Mouse (Mus musculus): ENCODE measurements around the gene Arsb. TPM values are rescaled to one million over a fixed set of nuclear protein-coding genes. Genes with fewer than 3 reads are reported as not detected.

The Arsb gene
- polyA plus RNA-seq, 1 experiment, result 49.7 TPM

GRCm38 (mm10) chr13:93940742-93941531 lies 169.5 kb downstream of the Arsb start:
- H3K27me3 ChIP-seq (ENCODE audit: control insufficient read depth, insufficient read depth, low read length), result no peaks in the 10 kb centered on the region
- no peak overlapping the region for H3K4me3 ChIP-seq (replicated peaks; ENCODE audit: insufficient read depth, low read depth, low read length)
- TF ChIP-seq CTCF (IDR thresholded peaks at IDR 0.05; ENCODE audit: borderline replicate concordance, insufficient read depth, low read depth, low read length) (no peak), POLR2A (IDR thresholded peaks at IDR 0.05; ENCODE audit: borderline replicate concordance, insufficient read depth, low read length) (no peak)
- no peak overlapping the region for H3K27ac ChIP-seq (ENCODE audit: insufficient read depth, low read length)
- 58% methylated on average over 7 of the region's 7 CpGs for WGBS
- peaks cover 5% of the 10 kb centered on the region; the same call in 1 of the 2 replicates for H3K4me1 ChIP-seq (ENCODE audit: control insufficient read depth, insufficient read depth, low read length)
- DNase-seq, result no peak

DNA sequence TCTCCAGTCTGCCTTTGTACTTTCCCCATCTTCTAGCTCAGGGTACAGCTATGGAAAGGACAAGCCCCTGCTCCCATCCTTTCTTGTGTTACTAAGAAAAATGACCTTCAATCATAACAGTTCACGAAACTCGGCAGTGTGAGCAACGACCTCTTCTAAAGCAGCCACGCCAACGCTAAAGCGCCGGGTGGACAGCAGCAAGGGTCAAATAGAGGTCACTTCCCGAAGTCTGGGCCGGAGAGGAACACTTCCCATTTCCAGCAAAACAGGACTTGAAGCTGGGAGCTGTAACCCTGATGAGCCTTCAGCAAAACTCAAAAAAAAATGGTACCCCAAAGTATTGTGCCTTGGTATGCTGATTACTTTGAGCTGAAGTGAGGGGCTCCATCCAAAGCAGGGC lies 179.6 kb downstream of the Arsb start:
- H3K27ac ChIP-seq (ENCODE audit: insufficient read depth, low read length), result no peak overlapping the region
- DNase-seq, result no peak
- H3K4me3 ChIP-seq (replicated peaks; ENCODE audit: insufficient read depth, low read depth, low read length), result no peak overlapping the region
- no peak for TF ChIP-seq CTCF (IDR thresholded peaks at IDR 0.05; ENCODE audit: borderline replicate concordance, insufficient read depth, low read depth, low read length)
- no peak for TF ChIP-seq POLR2A (IDR thresholded peaks at IDR 0.05; ENCODE audit: borderline replicate concordance, insufficient read depth, low read length)
- H3K27me3 ChIP-seq (ENCODE audit: control insufficient read depth, insufficient read depth, low read length), result no peaks in the 10 kb centered on the region
- H3K4me1 ChIP-seq (ENCODE audit: control insufficient read depth, insufficient read depth, low read length), result no peaks in the 10 kb centered on the region
- 79% methylated on average over 9 of the region's 9 CpGs for WGBS

GRCm38 (mm10) chr13:93951555-93951954 lies 180.1 kb downstream of the Arsb start:
- DNase-seq, result no peak
- H3K4me3 ChIP-seq (replicated peaks; ENCODE audit: insufficient read depth, low read depth, low read length), result no peak overlapping the region
- 72% methylated on average over 6 of the region's 6 CpGs for WGBS
- no peak for TF ChIP-seq CTCF (IDR thresholded peaks at IDR 0.05; ENCODE audit: borderline replicate concordance, insufficient read depth, low read depth, low read length)
- TF ChIP-seq POLR2A (IDR thresholded peaks at IDR 0.05; ENCODE audit: borderline replicate concordance, insufficient read depth, low read length), result no peak
- H3K27ac ChIP-seq (ENCODE audit: insufficient read depth, low read length), result no peak overlapping the region
- H3K27me3 ChIP-seq (ENCODE audit: control insufficient read depth, insufficient read depth, low read length), result no peaks in the 10 kb centered on the region
- H3K4me1 ChIP-seq (ENCODE audit: control insufficient read depth, insufficient read depth, low read length), result no peaks in the 10 kb centered on the region

GRCm38 (mm10) chr13:93952466-93952865 lies 181.0 kb downstream of the Arsb start:
- 95% methylated on average over 4 of the region's 4 CpGs for WGBS
- Histone ChIP-seq H3K4me1 (ENCODE audit: control insufficient read depth, insufficient read depth, low read length) (no peaks in the 10 kb centered on the region), H3K27ac (ENCODE audit: insufficient read depth, low read length) (no peak overlapping the region), H3K27me3 (ENCODE audit: control insufficient read depth, insufficient read depth, low read length) (no peaks in the 10 kb centered on the region), H3K4me3 (replicated peaks; ENCODE audit: insufficient read depth, low read depth, low read length) (no peak overlapping the region)
- DNase-seq, result no peak
- no peak for TF ChIP-seq POLR2A (IDR thresholded peaks at IDR 0.05; ENCODE audit: borderline replicate concordance, insufficient read depth, low read length)
- no peak for TF ChIP-seq CTCF (IDR thresholded peaks at IDR 0.05; ENCODE audit: borderline replicate concordance, insufficient read depth, low read depth, low read length)

- Histone ChIP-seq H3K27me3 (ENCODE audit: control insufficient read depth, insufficient read depth, low read length) (no peaks in the 10 kb centered on the region), H3K27ac (ENCODE audit: insufficient read depth, low read length) (no peak overlapping the region), H3K4me1 (ENCODE audit: control insufficient read depth, insufficient read depth, low read length) (no peaks in the 10 kb centered on the region), H3K4me3 (replicated peaks; ENCODE audit: insufficient read depth, low read depth, low read length) (no peak overlapping the region)
- TF ChIP-seq CTCF (IDR thresholded peaks at IDR 0.05; ENCODE audit: borderline replicate concordance, insufficient read depth, low read depth, low read length) (no peak), POLR2A (IDR thresholded peaks at IDR 0.05; ENCODE audit: borderline replicate concordance, insufficient read depth, low read length) (no peak)
- 29% methylated on average over 8 of the region's 8 CpGs for WGBS
- DNase-seq, result no peak
Measured at GRCm38 (mm10) chr13:93957907-93958306, 186.5 kb downstream of the Arsb start.

- no peak for DNase-seq
- Histone ChIP-seq H3K4me1 (ENCODE audit: control insufficient read depth, insufficient read depth, low read length) (no peaks in the 10 kb centered on the region), H3K27ac (ENCODE audit: insufficient read depth, low read length) (no peak overlapping the region), H3K4me3 (replicated peaks; ENCODE audit: insufficient read depth, low read depth, low read length) (no peak overlapping the region), H3K27me3 (ENCODE audit: control insufficient read depth, insufficient read depth, low read length) (no peaks in the 10 kb centered on the region)
- TF ChIP-seq POLR2A (IDR thresholded peaks at IDR 0.05; ENCODE audit: borderline replicate concordance, insufficient read depth, low read length) (no peak), CTCF (IDR thresholded peaks at IDR 0.05; ENCODE audit: borderline replicate concordance, insufficient read depth, low read depth, low read length) (no peak)
Measured at GRCm38 (mm10) chr13:93966271-93966670, 194.8 kb downstream of the Arsb start.

DNA sequence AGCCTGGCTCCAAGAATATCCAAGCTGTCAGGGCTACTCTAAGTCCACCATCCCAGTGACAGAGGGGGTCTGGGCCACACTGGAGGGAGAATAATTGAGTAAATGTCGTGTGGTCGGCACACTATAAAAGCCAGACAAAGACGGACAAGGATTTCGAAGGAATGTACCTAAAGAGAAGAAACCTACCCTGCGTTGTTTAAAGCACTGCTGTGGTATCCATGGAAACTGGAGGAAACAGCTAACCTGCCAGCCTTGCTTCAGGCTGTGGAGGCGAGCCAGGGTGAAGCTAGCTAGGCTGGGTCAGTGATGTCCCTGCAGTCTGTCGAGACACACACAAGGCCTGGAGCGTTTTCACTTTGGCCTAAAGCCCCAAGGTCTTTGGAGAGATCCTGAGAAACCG lies 195.7 kb downstream of the Arsb start:
- no peaks in the 10 kb centered on the region for H3K27me3 ChIP-seq (ENCODE audit: control insufficient read depth, insufficient read depth, low read length)
- no peak overlapping the region for H3K27ac ChIP-seq (ENCODE audit: insufficient read depth, low read length)
- H3K4me3 ChIP-seq (replicated peaks; ENCODE audit: insufficient read depth, low read depth, low read length), result no peak overlapping the region
- peak in 1 of 2 experiments; percentile 23 for DNase-seq
- no peak for TF ChIP-seq POLR2A (IDR thresholded peaks at IDR 0.05; ENCODE audit: borderline replicate concordance, insufficient read depth, low read length)
- TF ChIP-seq CTCF (IDR thresholded peaks at IDR 0.05; ENCODE audit: borderline replicate concordance, insufficient read depth, low read depth, low read length), result no peak
- WGBS, result 19% methylated on average over 9 of the region's 9 CpGs
- H3K4me1 ChIP-seq (ENCODE audit: control insufficient read depth, insufficient read depth, low read length), result no peaks in the 10 kb centered on the region

DNA sequence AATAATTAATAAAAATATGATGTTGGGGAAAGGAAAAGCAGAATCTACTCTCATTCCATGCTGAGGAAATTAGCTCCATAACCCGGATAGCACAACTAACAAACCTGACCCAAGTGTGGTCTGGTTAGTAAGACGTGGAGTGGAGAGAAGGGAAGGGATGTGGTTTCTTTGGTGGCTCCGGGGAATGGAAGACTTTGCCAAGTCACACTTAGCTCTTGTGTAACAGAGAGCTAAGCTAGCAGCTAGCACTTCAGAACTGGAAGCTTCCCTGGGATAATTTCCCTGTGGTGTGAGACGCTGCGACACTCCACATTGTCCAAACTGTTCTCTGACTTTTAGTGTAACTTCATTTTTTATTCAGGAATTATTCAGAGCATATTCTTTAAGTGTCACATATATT lies 198.7 kb downstream of the Arsb start:
- TF ChIP-seq POLR2A (IDR thresholded peaks at IDR 0.05; ENCODE audit: borderline replicate concordance, insufficient read depth, low read length) (no peak), CTCF (IDR thresholded peaks at IDR 0.05; ENCODE audit: borderline replicate concordance, insufficient read depth, low read depth, low read length) (no peak)
- Histone ChIP-seq H3K4me1 (ENCODE audit: control insufficient read depth, insufficient read depth, low read length) (no peaks in the 10 kb centered on the region), H3K27me3 (ENCODE audit: control insufficient read depth, insufficient read depth, low read length) (no peaks in the 10 kb centered on the region), H3K4me3 (replicated peaks; ENCODE audit: insufficient read depth, low read depth, low read length) (no peak overlapping the region), H3K27ac (ENCODE audit: insufficient read depth, low read length) (no peak overlapping the region)
- 90% methylated on average over 5 of the region's 5 CpGs for WGBS
- DNase-seq, result no peak

Measured in cerebellum, adult 2 months (tissue).